In the genomic region with DNA sequence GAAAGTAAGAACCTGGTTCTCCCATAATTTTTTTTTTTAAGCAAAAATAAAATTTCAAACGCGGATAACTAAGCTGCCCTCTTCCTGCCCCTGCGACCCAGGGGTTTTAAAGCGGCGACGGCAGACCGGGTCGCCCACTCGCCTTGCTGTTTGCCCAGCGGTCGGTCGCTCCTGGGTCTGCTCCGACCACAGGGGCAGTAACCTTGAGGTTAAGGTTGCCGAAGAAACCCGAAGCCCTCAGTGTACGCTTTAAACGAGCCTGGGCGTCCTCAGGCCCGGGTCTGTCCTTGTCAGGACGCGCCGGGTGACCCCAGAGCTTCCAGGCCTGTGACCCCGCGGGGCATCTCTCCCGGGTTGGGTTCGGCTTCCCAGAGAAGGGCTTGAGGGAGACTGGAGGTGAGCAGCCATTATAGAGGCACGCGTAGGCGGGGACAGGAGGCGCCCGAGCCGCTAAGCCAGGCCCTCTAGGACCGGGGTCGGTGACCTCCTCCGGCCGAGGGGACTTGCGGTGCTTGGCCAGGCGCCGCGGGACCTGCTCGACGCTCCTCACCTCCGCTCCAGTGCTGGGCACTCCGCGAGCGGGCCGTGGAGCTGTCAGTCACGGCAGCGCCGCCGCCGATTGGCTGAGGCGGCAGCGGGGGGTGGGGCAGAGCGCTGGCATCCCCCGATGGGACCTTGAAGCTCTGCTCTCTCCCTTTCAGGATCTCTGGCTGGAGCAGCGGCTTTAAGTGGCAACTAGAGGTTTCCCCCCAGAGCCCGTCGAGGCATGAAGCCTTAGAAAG, we compare ENCODE assay signal across 7 mouse cellular contexts.
A peak's percentile ranks its signal among the peaks of the same experiment; 100 is the strongest.
DNase-seq lines count a peak whose midpoint lies in the region; ATAC-seq lines count a peak whose summit lies in the region.

No protein-coding gene starts in this region.

- no peaks in the 10 kb centered on the region for H3K9me3 ChIP-seq in embryonic facial prominence, embryonic 10.5 days
- H3K9me3 ChIP-seq in limb, embryonic 10.5 days (replicated peaks): no peaks in the 10 kb centered on the region
- H3K9me3 ChIP-seq in midbrain, embryonic 12.5 days: no peaks in the 10 kb centered on the region

- peaks cover 64% of the 10 kb centered on the region for H3K4me1 ChIP-seq in embryonic facial prominence, embryonic 10.5 days
- peaks cover 48% of the 10 kb centered on the region for H3K4me1 ChIP-seq in limb, embryonic 10.5 days
- H3K4me1 ChIP-seq in midbrain, embryonic 12.5 days: peaks cover 32% of the 10 kb centered on the region

- peak; percentile 69 for ATAC-seq in granulocyte monocyte progenitor cell, adult 5-6 weeks (replicated peaks; ENCODE audit: poor library complexity, severe bottlenecking)
- peak; percentile 96 for ATAC-seq in midbrain, embryonic 12.5 days (ENCODE audit: low FRiP score, low read depth)

- H3K4me2 ChIP-seq in midbrain, embryonic 12.5 days (replicated peaks): peak overlapping the region; percentile 93

- H3K4me3 ChIP-seq in embryonic facial prominence, embryonic 10.5 days: peak overlapping the region; percentile 64
- H3K4me3 ChIP-seq in limb, embryonic 10.5 days: peak overlapping the region; percentile 60
- peak overlapping the region; percentile 61 for H3K4me3 ChIP-seq in midbrain, embryonic 12.5 days

- under 1% methylated on average over 59 of the region's 59 CpGs for WGBS in embryonic facial prominence, embryonic 10.5 days
- WGBS in limb, embryonic 10.5 days: under 1% methylated on average over 59 of the region's 59 CpGs
- WGBS in midbrain, embryonic 12.5 days: under 1% methylated on average over 57 of the region's 59 CpGs

- H3K27me3 ChIP-seq in embryonic facial prominence, embryonic 10.5 days (replicated peaks; ENCODE audit: low read depth, poor library complexity, severe bottlenecking): no peaks in the 10 kb centered on the region
- H3K27me3 ChIP-seq in limb, embryonic 10.5 days (ENCODE audit: low read depth, poor library complexity, severe bottlenecking): no peaks in the 10 kb centered on the region
- peaks cover 31% of the 10 kb centered on the region for H3K27me3 ChIP-seq in midbrain, embryonic 12.5 days

- H3K9ac ChIP-seq in midbrain, embryonic 12.5 days (replicated peaks): peak overlapping the region; percentile 68

- DNase-seq in adrenal gland, postnatal 14 days: peak; percentile 97
- DNase-seq in embryonic facial prominence, embryonic 10.5 days (ENCODE audit: low spot score): peak; percentile 95
- DNase-seq in kidney, adult 11 months: peak; percentile 95
- peak; percentile 94 for DNase-seq in limb, embryonic 10.5 days (ENCODE audit: low spot score)
- peak; percentile 95 for DNase-seq in skeletal muscle tissue, adult 2 months (ENCODE audit: low read depth, low spot score)

- H3K36me3 ChIP-seq in embryonic facial prominence, embryonic 10.5 days (replicated peaks): no peaks in the 10 kb centered on the region
- H3K36me3 ChIP-seq in limb, embryonic 10.5 days: no peaks in the 10 kb centered on the region
- H3K36me3 ChIP-seq in midbrain, embryonic 12.5 days: no peaks in the 10 kb centered on the region

- H3K27ac ChIP-seq in embryonic facial prominence, embryonic 10.5 days (replicated peaks): peak overlapping the region; percentile 89
- peak overlapping the region; percentile 87 for H3K27ac ChIP-seq in limb, embryonic 10.5 days
- no peak overlapping the region for H3K27ac ChIP-seq in midbrain, embryonic 12.5 days (replicated peaks)
